8 mouse cellular contexts compared by ENCODE assay signal in the genomic region with DNA sequence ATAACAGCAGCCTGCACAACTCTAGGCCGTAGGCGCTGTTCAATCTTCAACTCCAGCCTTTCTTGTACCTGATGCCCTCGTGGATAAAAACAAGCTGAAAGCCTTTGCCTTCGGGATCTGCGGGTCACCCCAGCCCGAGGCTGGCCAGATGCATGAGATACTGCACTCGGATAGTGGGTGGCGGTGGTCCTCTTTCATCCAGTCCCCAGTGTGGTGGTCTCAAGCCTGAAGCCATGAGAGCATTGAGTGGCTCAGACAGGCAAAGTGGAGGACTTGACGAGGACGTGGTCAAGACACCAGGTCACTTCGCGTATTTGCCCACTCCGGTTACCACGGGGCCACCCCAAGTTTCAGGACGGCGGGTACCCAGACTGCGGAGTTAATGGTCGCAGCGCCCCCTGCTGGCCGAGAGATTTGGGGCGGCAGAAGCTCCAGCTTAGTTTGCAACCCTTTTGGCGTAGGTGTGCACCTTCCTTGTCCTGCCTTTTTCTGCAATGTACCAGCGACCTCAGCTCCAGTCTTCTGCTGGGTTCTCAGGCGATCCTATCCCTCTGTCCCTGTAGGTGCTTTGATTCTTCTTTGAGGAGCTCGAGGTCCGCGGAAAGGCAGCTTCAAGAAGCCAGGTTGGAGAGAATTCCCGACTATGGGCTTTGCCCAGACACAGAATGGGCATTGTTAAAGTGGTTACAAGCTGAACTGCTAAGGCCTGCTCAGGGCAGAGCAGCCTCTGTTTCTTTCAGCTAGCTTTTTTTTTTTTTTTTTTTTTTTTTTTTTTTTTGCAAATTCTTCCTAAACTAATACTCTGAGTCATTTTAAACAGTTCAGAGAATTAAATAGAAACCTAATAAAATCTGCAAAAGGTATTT. TPM values are rescaled to one million over a fixed set of nuclear protein-coding genes. Genes with fewer than 3 reads are reported as not detected.
DNase-seq lines count a peak whose midpoint lies in the region; ATAC-seq and TF ChIP-seq lines count a peak whose summit lies in the region.

No protein-coding gene starts in this region.

- no peak overlapping the region for H3K27ac ChIP-seq in embryonic facial prominence, embryonic 12.5 days
- H3K27ac ChIP-seq in heart, embryonic 10.5 days, result peak overlapping the region; percentile 64
- H3K27ac ChIP-seq in kidney, embryonic 14.5 days (ENCODE audit: low read depth, low read length), result no peak overlapping the region
- H3K27ac ChIP-seq in liver, embryonic 14.5 days, result no peak overlapping the region
- no peak overlapping the region for H3K27ac ChIP-seq in stomach, embryonic 16.5 days (ENCODE audit: low read length)

- H3K4me2 ChIP-seq in embryonic facial prominence, embryonic 12.5 days (replicated peaks), result peak overlapping the region; percentile 40
- peak overlapping the region; percentile 33 for H3K4me2 ChIP-seq in kidney, embryonic 14.5 days (replicated peaks; ENCODE audit: low read depth, low read length)
- no peak overlapping the region for H3K4me2 ChIP-seq in liver, embryonic 14.5 days (ENCODE audit: low read depth)
- peak overlapping the region; percentile 39; the same call in 1 of the 2 replicates for H3K4me2 ChIP-seq in stomach, embryonic 16.5 days (ENCODE audit: low read depth, low read length)

- H3K4me1 ChIP-seq in embryonic facial prominence, embryonic 12.5 days, result no peaks in the 10 kb centered on the region
- peaks cover 14% of the 10 kb centered on the region for H3K4me1 ChIP-seq in heart, embryonic 10.5 days
- no peaks in the 10 kb centered on the region for H3K4me1 ChIP-seq in kidney, embryonic 14.5 days (ENCODE audit: control insufficient read depth, insufficient read depth, low read length)
- no peaks in the 10 kb centered on the region for H3K4me1 ChIP-seq in liver, embryonic 14.5 days (replicated peaks; ENCODE audit: control insufficient read depth in 2 of 2, insufficient read depth in 2 of 2, low read length in 1 of 2)
- H3K4me1 ChIP-seq in stomach, embryonic 16.5 days (ENCODE audit: control insufficient read depth, insufficient read depth, low read length), result peaks cover 5% of the 10 kb centered on the region

- peak; percentile 93 for TF ChIP-seq CTCF in liver, embryonic 14.5 days (IDR thresholded peaks at IDR 0.05; ENCODE audit: low read depth)

- peak; percentile 90 to 91 for DNase-seq in B cell, adult 2 months
- peak; percentile 91 for DNase-seq in adrenal gland, postnatal 25 days
- DNase-seq in heart, embryonic 10.5 days (ENCODE audit: low spot score), result no peak
- DNase-seq in liver, embryonic 14.5 days (ENCODE audit: low read depth in 3 of 3, low spot score in 3 of 3), result no peak
- DNase-seq in neural tube, embryonic 10.5 days (ENCODE audit: extremely low spot score, low spot score), result peak; percentile 89

- 0 out of 2 replicates have a peak, but pooled peaks cover 5% of the 10 kb centered on the region for H3K27me3 ChIP-seq in embryonic facial prominence, embryonic 12.5 days
- peaks cover 19% of the 10 kb centered on the region for H3K27me3 ChIP-seq in heart, embryonic 10.5 days (ENCODE audit: insufficient read depth, poor library complexity, severe bottlenecking)
- H3K27me3 ChIP-seq in kidney, embryonic 14.5 days (ENCODE audit: control insufficient read depth, insufficient read depth, low read length), result 0 out of 2 replicates have a peak, but pooled peaks cover 2% of the 10 kb centered on the region
- 0 out of 2 replicates have a peak, but pooled peaks cover 2% of the 10 kb centered on the region for H3K27me3 ChIP-seq in liver, embryonic 14.5 days (ENCODE audit: control insufficient read depth, insufficient read depth, low read length)
- no peaks in the 10 kb centered on the region; the same call in 1 of the 2 replicates for H3K27me3 ChIP-seq in stomach, embryonic 16.5 days (ENCODE audit: control insufficient read depth, insufficient read depth, low read length)

- no peaks in the 10 kb centered on the region for H3K36me3 ChIP-seq in embryonic facial prominence, embryonic 12.5 days
- H3K36me3 ChIP-seq in heart, embryonic 10.5 days, result no peaks in the 10 kb centered on the region
- no peaks in the 10 kb centered on the region for H3K36me3 ChIP-seq in kidney, embryonic 14.5 days (ENCODE audit: control insufficient read depth, insufficient read depth, low read length)
- no peaks in the 10 kb centered on the region for H3K36me3 ChIP-seq in liver, embryonic 14.5 days (replicated peaks; ENCODE audit: control insufficient read depth, insufficient read depth, low read depth)
- H3K36me3 ChIP-seq in stomach, embryonic 16.5 days (ENCODE audit: control insufficient read depth, insufficient read depth, low read length), result no peaks in the 10 kb centered on the region

- 9% methylated on average over 28 of the region's 28 CpGs for WGBS in embryonic facial prominence, embryonic 12.5 days
- 12% methylated on average over 28 of the region's 28 CpGs for WGBS in heart, embryonic 10.5 days
- 12% methylated on average over 28 of the region's 28 CpGs for WGBS in kidney, embryonic 14.5 days
- WGBS in liver, embryonic 14.5 days (ENCODE audit: insufficient replicate concordance), result 9% methylated on average over 28 of the region's 28 CpGs
- 12% methylated on average over 28 of the region's 28 CpGs for WGBS in stomach, embryonic 16.5 days

- no peak for TF ChIP-seq EP300 in liver, embryonic 14.5 days (IDR thresholded peaks at IDR 0.05; ENCODE audit: low read depth)

- H3K9ac ChIP-seq in embryonic facial prominence, embryonic 12.5 days, result no peak overlapping the region
- no peak overlapping the region for H3K9ac ChIP-seq in kidney, embryonic 14.5 days (ENCODE audit: low read depth, low read length)
- H3K9ac ChIP-seq in liver, embryonic 14.5 days (replicated peaks), result no peak overlapping the region
- H3K9ac ChIP-seq in stomach, embryonic 16.5 days (ENCODE audit: low read length), result peak overlapping the region; percentile 31

- no peak for ATAC-seq in embryonic facial prominence, embryonic 12.5 days (ENCODE audit: insufficient number of reproducible peaks, insufficient read depth, low FRiP score, low TSS enrichment)
- ATAC-seq in kidney, embryonic 14.5 days (ENCODE audit: low FRiP score, low TSS enrichment), result peak; percentile 69
- peak; percentile 31; the same call in 1 of the 2 replicates for ATAC-seq in liver, embryonic 14.5 days (ENCODE audit: insufficient read depth)
- ATAC-seq in stomach, embryonic 16.5 days (ENCODE audit: insufficient read depth, low FRiP score), result peak; percentile 67; the same call in 1 of the 2 replicates

- no peaks in the 10 kb centered on the region for H3K9me3 ChIP-seq in embryonic facial prominence, embryonic 12.5 days
- no peaks in the 10 kb centered on the region for H3K9me3 ChIP-seq in heart, embryonic 10.5 days
- H3K9me3 ChIP-seq in kidney, embryonic 14.5 days (ENCODE audit: control insufficient read depth, low read length), result no peaks in the 10 kb centered on the region
- H3K9me3 ChIP-seq in liver, embryonic 14.5 days (ENCODE audit: control insufficient read depth, low read length), result no peaks in the 10 kb centered on the region
- H3K9me3 ChIP-seq in stomach, embryonic 16.5 days (replicated peaks; ENCODE audit: control insufficient read depth, low read length), result no peaks in the 10 kb centered on the region

- 0 out of 2 replicates have a peak overlapping the region, but pooled peaks have one; percentile 3 for H3K4me3 ChIP-seq in embryonic facial prominence, embryonic 12.5 days
- H3K4me3 ChIP-seq in heart, embryonic 10.5 days, result peak overlapping the region; percentile 43
- no peak overlapping the region for H3K4me3 ChIP-seq in kidney, embryonic 14.5 days (ENCODE audit: low read length)
- no peak overlapping the region for H3K4me3 ChIP-seq in liver, embryonic 14.5 days (ENCODE audit: insufficient read depth in 1 of 2, low read depth in 2 of 2, low read length in 2 of 2)
- no peak overlapping the region for H3K4me3 ChIP-seq in stomach, embryonic 16.5 days (replicated peaks; ENCODE audit: low read length)

RNA-seq across cellular contexts. Expression of gene Pim3, which starts 14.4 kb away (rescaled TPM):
- 71.8 and 89.5 TPM in 2 replicates for total RNA-seq in adrenal gland, postnatal 25 days (2021)
- 50.6 and 56.9 TPM in 2 replicates for polyA plus RNA-seq in embryonic facial prominence, embryonic 12.5 days (2016; fragmentation: Nextera tagmentation; extraction: Ambion mirVana)
- 68.1 and 73.7 TPM in 2 replicates for polyA plus RNA-seq in heart, embryonic 10.5 days (2016; fragmentation: Nextera tagmentation; extraction: Ambion mirVana)
- polyA plus RNA-seq in kidney, embryonic 14.5 days (2014; fragmentation: Nextera tagmentation; extraction: Ambion mirVana), result 37.4 and 46.2 TPM in 2 replicates
- 3.1 and 5.0 TPM in 2 replicates for polyA plus RNA-seq in liver, embryonic 14.5 days (2012; rRNA removed)
- 8.1 and 8.5 TPM in 2 replicates for polyA plus RNA-seq in liver, embryonic 14.5 days (2014; fragmentation: Nextera tagmentation; extraction: Ambion mirVana)
- 58.3 and 59.0 TPM in 2 replicates for polyA plus RNA-seq in stomach, embryonic 16.5 days (2015; fragmentation: Nextera tagmentation; extraction: Ambion mirVana)

RNA-seq across cellular contexts. Expression of gene Creld2, which starts 56.9 kb away (rescaled TPM):
- 35.1 and 37.8 TPM in 2 replicates for total RNA-seq in adrenal gland, postnatal 25 days (2021)
- 71.9 and 75.7 TPM in 2 replicates for polyA plus RNA-seq in embryonic facial prominence, embryonic 12.5 days (2016; fragmentation: Nextera tagmentation; extraction: Ambion mirVana)
- polyA plus RNA-seq in heart, embryonic 10.5 days (2016; fragmentation: Nextera tagmentation; extraction: Ambion mirVana), result 98.6 and 126 TPM in 2 replicates
- 80.3 and 100 TPM in 2 replicates for polyA plus RNA-seq in kidney, embryonic 14.5 days (2014; fragmentation: Nextera tagmentation; extraction: Ambion mirVana)
- polyA plus RNA-seq in liver, embryonic 14.5 days (2012; rRNA removed), result 16.2 and 25.4 TPM in 2 replicates
- 34.1 and 38.6 TPM in 2 replicates for polyA plus RNA-seq in liver, embryonic 14.5 days (2014; fragmentation: Nextera tagmentation; extraction: Ambion mirVana)
- 105 and 128 TPM in 2 replicates for polyA plus RNA-seq in stomach, embryonic 16.5 days (2015; fragmentation: Nextera tagmentation; extraction: Ambion mirVana)

RNA-seq across cellular contexts. Expression of gene Alg12, which starts 57.3 kb away (rescaled TPM):
- total RNA-seq in adrenal gland, postnatal 25 days (2021), result 13.7 and 16.3 TPM in 2 replicates
- 10.2 and 12.2 TPM in 2 replicates for polyA plus RNA-seq in embryonic facial prominence, embryonic 12.5 days (2016; fragmentation: Nextera tagmentation; extraction: Ambion mirVana)
- polyA plus RNA-seq in heart, embryonic 10.5 days (2016; fragmentation: Nextera tagmentation; extraction: Ambion mirVana), result 14.6 and 15.2 TPM in 2 replicates
- 8.6 and 13.7 TPM in 2 replicates for polyA plus RNA-seq in kidney, embryonic 14.5 days (2014; fragmentation: Nextera tagmentation; extraction: Ambion mirVana)
- 4.9 and 5.2 TPM in 2 replicates for polyA plus RNA-seq in liver, embryonic 14.5 days (2012; rRNA removed)
- 4.9 and 5.9 TPM in 2 replicates for polyA plus RNA-seq in liver, embryonic 14.5 days (2014; fragmentation: Nextera tagmentation; extraction: Ambion mirVana)
- polyA plus RNA-seq in stomach, embryonic 16.5 days (2015; fragmentation: Nextera tagmentation; extraction: Ambion mirVana), result 13.1 and 14.0 TPM in 2 replicates

Comparison
In these comparisons a context has a peak if more than half of its experiments do, and no peak if none do; other contexts are left out.
1. DNase-seq: peak in B cell, adult 2 months (2 of 2), adrenal gland, postnatal 25 days (single experiment) and neural tube, embryonic 10.5 days (single experiment); none in heart, embryonic 10.5 days (single experiment) and liver, embryonic 14.5 days (0 of 3).
2. H3K4me3 ChIP-seq: peak in embryonic facial prominence, embryonic 12.5 days (single experiment) and heart, embryonic 10.5 days (single experiment); none in kidney, embryonic 14.5 days (single experiment), liver, embryonic 14.5 days (0 of 2) and stomach, embryonic 16.5 days (single experiment).